Mouse (Mus musculus) MEL (cell line): Measurements from ENCODE around the gene Rbm38. TPM values are rescaled to one million over a fixed set of nuclear protein-coding genes. Genes with fewer than 3 reads are reported as not detected.

ENCODE experiments used
- DNase-seq: peaks from one replicate; pipeline ENCODE4 v3.0.0; 2011; ENCODE audit warnings: low read depth, low spot score
- H3K27ac ChIP-seq: 2 replicates; pipeline ENCODE4 v1.5.1; 2012; ENCODE audit warnings: low read depth, mild to moderate bottlenecking, control low read depth, low read length, moderate library complexity; ENCODE audit not compliant: control insufficient read depth
- H3K27me3 ChIP-seq, 2 experiments: fragments of 150-350 bp in 1 of 2; sonication (generic) in 1 of 2; 2 replicates each; pipeline ENCODE4 v1.6.1; 2012; ENCODE audit warnings: low read length in 2 of 2, mild to moderate bottlenecking in 2 of 2, improper control_type of control experiment in 1 of 2, moderate library complexity in 1 of 2; ENCODE audit not compliant: insufficient read depth in 2 of 2, control insufficient read depth in 1 of 2
- H3K36me3 ChIP-seq, 2 experiments: 2 replicates each; pipeline ENCODE4 v1.6.1; 2012 to 2014; ENCODE audit warnings: low read length in 2 of 2, improper control_type of control experiment in 1 of 2, inconsistent platforms in 1 of 2, mild to moderate bottlenecking in 1 of 2; ENCODE audit not compliant: insufficient read depth in 2 of 2, control insufficient read depth in 1 of 2
- H3K4me1 ChIP-seq, 2 experiments: fragments of 150-350 bp in 1 of 2; sonication (generic) in 1 of 2; 2 replicates each; pipeline ENCODE4 v1.6.1; 2012; ENCODE audit warnings: low read length in 2 of 2, improper control_type of control experiment in 1 of 2, mild to moderate bottlenecking in 1 of 2; ENCODE audit not compliant: insufficient read depth in 2 of 2, control insufficient read depth in 1 of 2
- H3K4me3 ChIP-seq, 2 experiments: fragments of 150-350 bp in 1 of 2; sonication (generic) in 1 of 2; 2 replicates each; pipeline ENCODE4 v1.5.1; 2012; ENCODE audit warnings: low read depth in 2 of 2, low read length in 2 of 2, mild to moderate bottlenecking in 2 of 2, moderate library complexity in 2 of 2, control low read depth in 1 of 2, improper control_type of control experiment in 1 of 2; ENCODE audit not compliant: control insufficient read depth in 1 of 2, insufficient read depth in 1 of 2
- H3K79me2 ChIP-seq: 2 replicates; pipeline ENCODE4 v1.6.1; 2012; ENCODE audit warnings: mild to moderate bottlenecking, low read length, moderate library complexity; ENCODE audit not compliant: control insufficient read depth, poor library complexity, insufficient read depth
- H3K9ac ChIP-seq: 2 replicates; pipeline ENCODE4 v1.6.1; 2012; ENCODE audit warnings: low read depth, mild to moderate bottlenecking, control low read depth, low read length, moderate library complexity; ENCODE audit not compliant: control insufficient read depth, poor library complexity, severe bottlenecking
- H3K9me3 ChIP-seq: fragments of 150-350 bp; sonication (generic); replicated peaks from 2 replicates; pipeline ENCODE4 v1.6.1; 2012; ENCODE audit warnings: mild to moderate bottlenecking, low read length, improper control_type of control experiment, moderate library complexity; ENCODE audit not compliant: insufficient read depth
- BHLHE40 ChIP-seq: IDR thresholded peaks from 2 replicates; pipeline ENCODE4 v1.6.1; 2012; ENCODE audit warnings: low read depth, mild to moderate bottlenecking, inconsistent platforms, low read length, improper control_type of control experiment, borderline replicate concordance
- CHD1 ChIP-seq: IDR thresholded peaks from 2 replicates; pipeline ENCODE4 v1.6.1; 2012; ENCODE audit warnings: low read depth, mild to moderate bottlenecking, inconsistent platforms, low read length, improper control_type of control experiment
- CHD2 ChIP-seq: IDR thresholded peaks from 2 replicates; pipeline ENCODE4 v1.6.1; 2011; ENCODE audit warnings: low read length, improper control_type of control experiment
- E2F4 ChIP-seq: IDR thresholded peaks from 2 replicates; pipeline ENCODE4 v1.6.1; 2011; ENCODE audit warnings: low read depth, low read length, improper control_type of control experiment, borderline replicate concordance
- ELF1 ChIP-seq: IDR thresholded peaks from 2 replicates; pipeline ENCODE4 v1.6.1; 2014; ENCODE audit warnings: low read depth, mild to moderate bottlenecking, inconsistent platforms, low read length, improper control_type of control experiment, moderate library complexity
- EP300 ChIP-seq, 2 experiments: IDR thresholded peaks; 2 replicates each; pipeline ENCODE4 v1.6.1; 2011; ENCODE audit warnings: improper control_type of control experiment in 2 of 2, low read length in 2 of 2, low read depth in 1 of 2, mild to moderate bottlenecking in 1 of 2
- GABPA ChIP-seq: IDR thresholded peaks from 2 replicates; pipeline ENCODE4 v1.6.1; 2012; ENCODE audit warnings: low read depth, mild to moderate bottlenecking, inconsistent platforms, low read length, improper control_type of control experiment, moderate library complexity
- JUND ChIP-seq: IDR thresholded peaks from 2 replicates; pipeline ENCODE4 v1.6.1; 2011; ENCODE audit warnings: low read depth, mild to moderate bottlenecking, improper control_type of control experiment, low read length
- KAT2A ChIP-seq: conservative IDR thresholded peaks from 2 replicates; pipeline ENCODE4 v1.6.1; 2012; ENCODE audit warnings: low read depth, low read length, improper control_type of control experiment, inconsistent platforms
- MAX ChIP-seq: IDR thresholded peaks from 2 replicates; pipeline ENCODE4 v1.6.1; 2011; ENCODE audit warnings: low read length, improper control_type of control experiment
- MAZ ChIP-seq: IDR thresholded peaks from 2 replicates; pipeline ENCODE4 v1.6.1; 2012; ENCODE audit warnings: low read depth, mild to moderate bottlenecking, inconsistent platforms, low read length, improper control_type of control experiment
- MXI1 ChIP-seq: IDR thresholded peaks from 2 replicates; pipeline ENCODE4 v1.6.1; 2011; ENCODE audit warnings: mild to moderate bottlenecking, low read depth, low read length, improper control_type of control experiment
- MYB ChIP-seq: IDR thresholded peaks from 2 replicates; pipeline ENCODE4 v1.6.1; 2011; ENCODE audit warnings: mild to moderate bottlenecking, low read depth, low read length, improper control_type of control experiment
- MYC ChIP-seq: IDR thresholded peaks from 2 replicates; pipeline ENCODE4 v1.6.1; 2011; ENCODE audit warnings: low read depth, mild to moderate bottlenecking, low read length, improper control_type of control experiment, moderate library complexity
- NRF1 ChIP-seq: IDR thresholded peaks from 2 replicates; pipeline ENCODE4 v1.6.1; 2014; ENCODE audit warnings: low read depth, mild to moderate bottlenecking, inconsistent platforms, low read length, improper control_type of control experiment, moderate library complexity; ENCODE audit not compliant: poor library complexity, insufficient read depth, severe bottlenecking
- POLR2A ChIP-seq, 2 experiments: IDR thresholded peaks; 2 replicates each; pipeline ENCODE4 v1.6.1; 2011 to 2012; ENCODE audit warnings: low read length in 2 of 2, mild to moderate bottlenecking in 2 of 2, control low read depth in 1 of 2, improper control_type of control experiment in 1 of 2, low read depth in 1 of 2, moderate library complexity in 1 of 2; ENCODE audit not compliant: control insufficient read depth in 1 of 2, insufficient read depth in 1 of 2, poor library complexity in 1 of 2
- RAD21 ChIP-seq: IDR thresholded peaks from 2 replicates; pipeline ENCODE4 v1.6.1; 2011; ENCODE audit warnings: mild to moderate bottlenecking, low read depth, low read length, improper control_type of control experiment
- SIN3A ChIP-seq: IDR thresholded peaks from 2 replicates; pipeline ENCODE4 v1.6.1; 2012; ENCODE audit warnings: low read length, improper control_type of control experiment, inconsistent platforms
- TBP ChIP-seq: IDR thresholded peaks from 2 replicates; pipeline ENCODE4 v1.8.0; 2011; ENCODE audit warnings: low read depth, low read length, improper control_type of control experiment
- USF1 ChIP-seq: IDR thresholded peaks from 2 replicates; pipeline ENCODE4 v1.6.1; 2014; ENCODE audit warnings: low read depth, mild to moderate bottlenecking, inconsistent platforms, low read length, improper control_type of control experiment, moderate library complexity
- ZKSCAN1 ChIP-seq: IDR thresholded peaks from 2 replicates; pipeline ENCODE4 v1.6.1; 2012; ENCODE audit warnings: low read depth, mild to moderate bottlenecking, inconsistent platforms, low read length, improper control_type of control experiment, moderate library complexity
- ZMIZ1 ChIP-seq: IDR thresholded peaks from 2 replicates; pipeline ENCODE4 v1.6.1; 2012; ENCODE audit warnings: low read depth, mild to moderate bottlenecking, inconsistent platforms, low read length, improper control_type of control experiment, moderate library complexity
- polyA plus RNA-seq, 2 experiments: library from polyadenylated mRNA; stranded (reverse) in 1 of 2; unstranded in 1 of 2; fragments of >175 nt in 1 of 2; fragments of >200 nt in 1 of 2; gene quantifications; 2 replicates each; pipeline versions ENCODE4 v1.2.1 to v1.2.4; 2012; ENCODE audit warnings: low replicate concordance in 2 of 2, low read depth in 1 of 2; ENCODE audit not compliant: insufficient read length in 2 of 2, insufficient read depth in 1 of 2, missing spikeins in 1 of 2
- total RNA-seq: library from RNA; depleted of rRNA; stranded (reverse); fragments of 300-350 nt; gene quantifications from 2 replicates; pipeline ENCODE4 v1.2.3, GENCODE M21; 2012

The Rbm38 gene
- total and polyA plus RNA-seq, 3 experiments: 39.0 to 207 TPM; not detected in 1

DNA sequence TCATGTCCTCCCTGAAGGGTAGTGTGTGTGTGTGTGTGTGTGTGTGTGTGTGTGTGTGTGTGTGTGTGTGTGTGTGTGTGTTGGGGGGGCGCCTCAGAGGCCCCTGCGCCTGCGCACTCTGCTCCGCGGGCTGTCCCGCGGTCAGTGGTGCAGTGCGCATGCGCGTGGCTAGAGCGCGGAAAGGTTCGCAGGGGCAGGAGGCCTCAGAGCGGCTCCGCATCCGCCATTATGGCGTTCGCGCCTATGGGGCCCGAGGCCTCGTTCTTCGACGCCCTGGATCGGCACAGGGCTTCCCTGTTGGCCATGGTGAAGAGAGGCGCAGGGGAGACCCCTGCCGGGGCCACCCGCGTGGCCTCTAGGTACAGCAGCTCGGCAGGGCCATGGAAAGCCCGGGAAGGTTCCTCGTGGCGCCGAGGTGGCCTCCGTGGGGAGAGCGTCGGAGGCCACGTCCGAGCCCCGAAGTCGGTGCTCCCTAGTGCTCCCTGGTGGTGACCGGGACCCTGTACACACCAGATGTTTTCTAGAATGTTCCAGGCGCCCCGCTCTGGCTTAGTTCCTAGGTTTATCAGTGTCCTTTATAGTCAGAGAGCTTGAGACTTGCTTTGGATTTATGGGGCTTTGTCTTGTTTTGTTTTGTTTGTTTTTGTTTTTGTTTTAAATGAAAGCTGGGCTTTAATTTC, 40.5 kb upstream of the Rbm38 start:
- no peaks in the 10 kb centered on the region for H3K27me3 ChIP-seq
- H3K4me1 ChIP-seq: peaks cover 0 to 12% of the 10 kb centered on the region in 2 experiments; a peak in 2 of 4 replicates
- no peaks in the 10 kb centered on the region for H3K9me3 ChIP-seq
- H3K79me2 ChIP-seq: no peaks in the 10 kb centered on the region
- no peak overlapping the region for H3K9ac ChIP-seq
- TF ChIP-seq TBP (no peak), CHD2 (no peak), MAX (no peak), BHLHE40 (no peak), MXI1 (no peak), NRF1 (no peak), USF1 (no peak), SIN3A (no peak), RAD21 (no peak), ZKSCAN1 (no peak), KAT2A (no peak), GABPA (no peak), JUND (no peak), POLR2A (IDR thresholded peaks at IDR 0.05; ENCODE audit: control insufficient read depth in 1 of 2, insufficient read depth in 1 of 2, low read depth in 1 of 2, low read length in 2 of 2, poor library complexity in 1 of 2) (no peak)
- H3K36me3 ChIP-seq: peaks cover 0 to 2% of the 10 kb centered on the region in 2 experiments; a peak in 1 of 4 replicates
- H3K27ac ChIP-seq: no peak overlapping the region
- no peak overlapping the region for H3K4me3 ChIP-seq
- no peak for DNase-seq

DNA sequence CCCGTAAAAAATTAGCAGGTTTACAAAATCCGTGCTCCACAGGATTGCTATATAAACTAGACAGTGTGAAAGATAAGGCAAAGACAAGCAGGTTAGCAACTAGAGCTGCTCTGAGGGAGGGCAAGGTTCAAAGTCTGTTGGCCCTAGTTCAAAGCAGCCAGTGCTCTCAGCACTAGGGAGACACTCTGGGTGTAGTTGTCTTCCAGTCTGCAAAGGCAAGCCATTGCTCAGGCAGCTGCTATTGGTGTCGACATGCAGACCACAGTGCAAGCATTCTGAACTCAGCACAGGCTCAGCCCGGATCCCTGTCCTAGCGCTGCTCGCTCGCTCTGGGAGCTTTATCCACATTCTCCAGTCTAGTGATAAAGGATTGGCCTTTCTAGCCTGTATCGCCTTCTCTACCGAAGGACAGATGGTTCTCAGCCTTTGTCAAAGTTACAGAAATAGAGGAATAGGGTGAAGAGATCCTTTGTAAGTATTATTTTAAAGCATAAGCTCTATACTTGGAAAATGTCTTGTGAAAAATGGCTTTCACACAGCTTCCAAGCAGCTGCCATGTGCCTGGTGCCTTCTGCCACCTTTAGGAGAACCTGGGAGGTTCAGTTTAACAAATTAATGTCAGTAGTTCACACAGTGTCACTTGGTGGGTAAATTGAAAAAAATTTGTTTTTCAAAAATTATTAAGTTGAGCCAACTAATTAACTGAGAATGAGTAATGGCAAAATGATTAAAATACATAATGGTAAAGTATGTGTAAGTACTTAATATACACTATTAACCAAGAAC, 37.3 kb upstream of the Rbm38 start:
- Histone ChIP-seq H3K9me3 (no peaks in the 10 kb centered on the region), H3K27ac (no peak overlapping the region), H3K4me3 (no peak overlapping the region), H3K4me1 (no peaks in the 10 kb centered on the region; a peak in 1 of 4 replicates), H3K36me3 (no peaks in the 10 kb centered on the region), H3K27me3 (no peaks in the 10 kb centered on the region), H3K9ac (no peak overlapping the region), H3K79me2 (no peaks in the 10 kb centered on the region)
- DNase-seq: no peak
- TF ChIP-seq ZMIZ1 (no peak), EP300 (IDR thresholded peaks at IDR 0.05; ENCODE audit: low read depth in 1 of 2, low read length in 2 of 2) (no peak), MYC (no peak), E2F4 (no peak), MYB (no peak), ELF1 (no peak), CHD2 (no peak), TBP (no peak), MAZ (no peak), CHD1 (no peak)
